Mouse (Mus musculus): ENCODE measurements at regions not wholly inside any gene's neighbourhood (a gene's known extent, or its start where the extent isn't known, plus 50 kb on each side); places are given as distances from the start of the nearest gene placed in this dataset.
"Not testable (repeated sequence)": the region's sequence is repeated elsewhere in the genome, so short reads cannot be mapped to it uniquely, and the experiment has no call there.

GRCm38 (mm10) chr14:52879978-52880377 lies 384.4 kb upstream of the Olfr1507 start:
- not testable (repeated sequence) for TF ChIP-seq CTCF (IDR thresholded peaks at IDR 0.05; ENCODE audit: low read depth, low read length); EP300 (IDR thresholded peaks at IDR 0.05; ENCODE audit: insufficient read depth, low read depth, low read length)
